Mouse (Mus musculus): Measurements from ENCODE around the gene Sergef. TPM values are rescaled to one million over a fixed set of nuclear protein-coding genes. Genes with fewer than 3 reads are reported as not detected.

The Sergef gene
- polyA plus RNA-seq, 1 experiment, result 7.5 TPM

DNA sequence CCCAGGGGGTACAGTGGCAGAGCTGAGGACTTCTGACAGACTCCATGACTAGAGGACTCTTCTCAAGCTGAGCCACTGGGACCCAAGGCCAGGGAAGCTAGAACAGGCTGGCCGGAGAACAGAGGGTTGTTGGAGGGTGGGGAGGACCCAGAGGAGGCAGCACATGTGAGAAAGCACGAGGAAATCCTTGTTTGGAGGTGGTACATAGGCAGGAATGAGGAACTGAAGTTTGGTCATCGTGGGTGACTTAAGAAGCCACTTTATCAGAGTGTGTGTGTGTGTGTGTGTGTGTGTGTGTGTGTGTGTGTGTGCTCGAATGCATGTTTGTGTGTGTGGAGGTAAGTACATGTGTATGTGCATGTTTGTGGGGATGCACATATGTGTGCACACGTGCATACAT, 108.3 kb downstream of the Sergef start:
- WGBS, result 64% methylated on average over 5 of the region's 5 CpGs
- H3K27me3 ChIP-seq (ENCODE audit: control insufficient read depth, insufficient read depth, low read length), result no peaks in the 10 kb centered on the region
- no peak for TF ChIP-seq POLR2A (IDR thresholded peaks at IDR 0.05; ENCODE audit: low read depth, low read length)
- no peak for TF ChIP-seq CTCF (IDR thresholded peaks at IDR 0.05; ENCODE audit: extremely low read depth, insufficient read length, insufficient replicate concordance, low read depth, low read length)
- no peaks in the 10 kb centered on the region for H3K36me3 ChIP-seq (ENCODE audit: control insufficient read depth, insufficient read depth, low read length)
- no peak overlapping the region for H3K27ac ChIP-seq (ENCODE audit: insufficient read depth, low read depth, low read length)
- H3K4me3 ChIP-seq (ENCODE audit: low read depth, low read length), result no peak overlapping the region
- no peaks in the 10 kb centered on the region for H3K4me1 ChIP-seq (ENCODE audit: control insufficient read depth, insufficient read depth, insufficient read length, low read length)

DNA sequence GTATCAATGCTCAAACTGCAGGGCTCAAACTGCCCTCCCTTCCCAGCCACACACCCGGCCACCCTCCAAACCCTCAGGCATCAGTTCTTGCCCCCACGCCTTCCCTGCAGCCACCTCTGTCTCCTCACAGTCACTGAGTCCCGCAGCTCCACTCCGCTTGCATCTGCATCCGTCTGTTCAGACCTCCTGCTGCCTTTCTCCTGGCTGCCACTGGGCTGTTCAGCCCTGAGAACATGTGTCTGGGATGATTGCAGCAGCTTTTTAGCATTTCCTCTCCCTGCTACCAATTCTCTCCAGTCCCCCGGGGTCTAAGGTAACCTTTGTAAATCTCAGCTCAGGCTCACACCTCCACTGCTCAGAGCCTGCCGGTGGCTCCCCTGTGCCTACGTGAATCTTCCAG, 109.7 kb downstream of the Sergef start:
- WGBS, result 78% methylated on average over 8 of the region's 8 CpGs
- Histone ChIP-seq H3K4me1 (ENCODE audit: control insufficient read depth, insufficient read depth, insufficient read length, low read length) (no peaks in the 10 kb centered on the region), H3K4me3 (ENCODE audit: low read depth, low read length) (no peak overlapping the region), H3K36me3 (ENCODE audit: control insufficient read depth, insufficient read depth, low read length) (no peaks in the 10 kb centered on the region), H3K27ac (ENCODE audit: insufficient read depth, low read depth, low read length) (no peak overlapping the region), H3K27me3 (ENCODE audit: control insufficient read depth, insufficient read depth, low read length) (no peaks in the 10 kb centered on the region)
- TF ChIP-seq CTCF (IDR thresholded peaks at IDR 0.05; ENCODE audit: extremely low read depth, insufficient read length, insufficient replicate concordance, low read depth, low read length), result no peak
- no peak for TF ChIP-seq POLR2A (IDR thresholded peaks at IDR 0.05; ENCODE audit: low read depth, low read length)

DNA sequence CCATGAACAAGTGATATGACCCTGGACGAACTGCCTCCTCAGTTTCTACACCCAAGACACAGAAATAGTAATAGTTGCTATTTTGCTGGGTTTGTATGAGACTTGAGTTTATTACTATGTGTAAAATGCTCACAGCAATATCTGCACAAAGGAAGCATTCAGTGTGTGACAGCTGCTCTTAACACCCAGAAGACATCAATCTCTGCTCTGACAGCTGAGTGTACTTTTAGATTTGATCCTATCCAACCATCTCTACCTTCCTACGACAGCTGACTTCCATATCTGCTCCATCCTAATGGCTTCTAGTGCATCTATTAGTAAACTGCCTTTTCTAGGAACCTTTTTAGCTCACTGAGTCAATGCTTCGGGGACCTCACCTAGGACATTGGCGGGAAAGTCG, 110.3 kb downstream of the Sergef start:
- 83% methylated on average over 5 of the region's 5 CpGs for WGBS
- H3K27me3 ChIP-seq (ENCODE audit: control insufficient read depth, insufficient read depth, low read length), result no peaks in the 10 kb centered on the region
- TF ChIP-seq CTCF (IDR thresholded peaks at IDR 0.05; ENCODE audit: extremely low read depth, insufficient read length, insufficient replicate concordance, low read depth, low read length), result no peak
- TF ChIP-seq POLR2A (IDR thresholded peaks at IDR 0.05; ENCODE audit: low read depth, low read length), result no peak

DNA sequence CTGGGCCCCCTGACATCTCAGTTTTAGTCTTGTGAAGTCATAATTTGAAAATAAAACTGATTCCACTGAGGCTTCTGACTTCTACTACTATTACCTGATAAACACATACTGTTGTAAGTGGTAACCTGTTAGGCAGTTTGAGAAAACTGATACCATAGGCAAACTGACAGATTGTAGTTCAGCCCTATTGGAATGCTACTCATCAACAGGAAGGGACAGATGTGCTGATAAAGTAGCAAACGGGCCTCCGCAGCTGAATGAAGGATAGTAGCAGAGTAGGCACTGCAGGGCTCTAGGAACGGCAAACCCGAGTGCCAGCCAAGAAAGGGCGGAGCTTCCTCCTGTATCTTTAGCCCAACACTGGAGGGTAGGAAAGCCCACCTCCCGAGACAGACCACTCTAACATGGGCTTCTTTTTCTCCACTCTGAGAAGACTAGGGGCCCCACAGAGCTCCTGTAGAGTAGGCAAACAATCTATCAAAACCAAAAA, 112.9 kb downstream of the Sergef start:
- no peak overlapping the region for H3K4me3 ChIP-seq (ENCODE audit: low read depth, low read length)
- no peaks in the 10 kb centered on the region for H3K27me3 ChIP-seq (ENCODE audit: control insufficient read depth, insufficient read depth, low read length)
- 41% methylated on average over 6 of the region's 6 CpGs for WGBS
- H3K4me1 ChIP-seq (ENCODE audit: control insufficient read depth, insufficient read depth, insufficient read length, low read length), result no peaks in the 10 kb centered on the region
- no peak for TF ChIP-seq CTCF (IDR thresholded peaks at IDR 0.05; ENCODE audit: extremely low read depth, insufficient read length, insufficient replicate concordance, low read depth, low read length)
- H3K36me3 ChIP-seq (ENCODE audit: control insufficient read depth, insufficient read depth, low read length), result no peaks in the 10 kb centered on the region
- no peak overlapping the region for H3K27ac ChIP-seq (ENCODE audit: insufficient read depth, low read depth, low read length)

More for the DNA sequence above, 110.3 kb downstream of the Sergef start:
- Histone ChIP-seq H3K27ac (ENCODE audit: insufficient read depth, low read depth, low read length) (no peak overlapping the region), H3K36me3 (ENCODE audit: control insufficient read depth, insufficient read depth, low read length) (no peaks in the 10 kb centered on the region), H3K4me3 (ENCODE audit: low read depth, low read length) (no peak overlapping the region), H3K4me1 (ENCODE audit: control insufficient read depth, insufficient read depth, insufficient read length, low read length) (no peaks in the 10 kb centered on the region)

DNA sequence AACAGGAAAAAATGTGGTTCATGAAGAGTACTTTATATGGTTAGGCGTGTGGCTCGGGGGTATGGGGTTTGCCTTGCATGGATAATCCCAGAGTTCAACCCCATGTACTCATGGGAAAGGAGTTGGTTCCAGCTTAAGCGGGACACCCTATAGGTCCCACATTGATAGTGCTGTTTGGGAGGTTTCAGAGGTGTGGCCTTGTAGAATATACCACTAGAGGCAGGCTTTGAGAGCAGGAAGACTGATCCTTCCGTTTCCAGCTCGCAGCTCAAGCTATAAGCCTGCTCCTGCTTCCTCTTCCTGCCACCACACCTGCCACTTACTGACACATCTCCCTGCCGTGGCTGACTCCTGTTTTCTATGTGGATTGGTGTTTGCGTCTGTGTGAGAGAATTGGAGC, 116.4 kb downstream of the Sergef start:
- Histone ChIP-seq H3K27ac (ENCODE audit: insufficient read depth, low read depth, low read length) (no peak overlapping the region), H3K4me3 (ENCODE audit: low read depth, low read length) (no peak overlapping the region), H3K36me3 (ENCODE audit: control insufficient read depth, insufficient read depth, low read length) (no peaks in the 10 kb centered on the region), H3K4me1 (ENCODE audit: control insufficient read depth, insufficient read depth, insufficient read length, low read length) (no peaks in the 10 kb centered on the region), H3K27me3 (ENCODE audit: control insufficient read depth, insufficient read depth, low read length) (no peaks in the 10 kb centered on the region)
- TF ChIP-seq CTCF (IDR thresholded peaks at IDR 0.05; ENCODE audit: extremely low read depth, insufficient read length, insufficient replicate concordance, low read depth, low read length), result no peak
- TF ChIP-seq POLR2A (IDR thresholded peaks at IDR 0.05; ENCODE audit: low read depth, low read length), result no peak
- WGBS, result 75% methylated on average over 7 of the region's 7 CpGs

DNA sequence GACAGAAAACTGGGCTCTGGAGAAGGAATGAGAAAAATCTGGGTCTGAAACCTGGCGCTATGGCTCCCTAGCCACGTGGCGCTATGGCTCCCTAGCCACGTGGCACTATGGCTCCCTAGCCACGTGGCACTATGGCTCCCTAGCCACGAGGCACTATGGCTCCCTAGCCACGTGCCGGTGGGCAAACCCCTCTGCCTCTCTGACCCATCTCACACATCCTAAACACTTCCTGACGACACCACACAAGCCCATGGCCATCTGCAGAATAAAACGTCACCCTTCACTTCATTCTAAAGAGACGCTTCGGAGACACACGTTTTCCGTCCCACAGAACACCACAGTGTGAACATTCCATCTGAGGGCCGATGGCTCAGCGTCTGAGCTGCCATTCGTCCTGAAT, 117.8 kb downstream of the Sergef start:
- H3K27me3 ChIP-seq (ENCODE audit: control insufficient read depth, insufficient read depth, low read length), result no peaks in the 10 kb centered on the region
- no peaks in the 10 kb centered on the region for H3K4me1 ChIP-seq (ENCODE audit: control insufficient read depth, insufficient read depth, insufficient read length, low read length)
- H3K27ac ChIP-seq (ENCODE audit: insufficient read depth, low read depth, low read length), result no peak overlapping the region
- no peak overlapping the region for H3K4me3 ChIP-seq (ENCODE audit: low read depth, low read length)
- 94% methylated on average over 17 of the region's 17 CpGs for WGBS
- TF ChIP-seq POLR2A (IDR thresholded peaks at IDR 0.05; ENCODE audit: low read depth, low read length), result no peak
- TF ChIP-seq CTCF (IDR thresholded peaks at IDR 0.05; ENCODE audit: extremely low read depth, insufficient read length, insufficient replicate concordance, low read depth, low read length), result no peak
- no peaks in the 10 kb centered on the region for H3K36me3 ChIP-seq (ENCODE audit: control insufficient read depth, insufficient read depth, low read length)

DNA sequence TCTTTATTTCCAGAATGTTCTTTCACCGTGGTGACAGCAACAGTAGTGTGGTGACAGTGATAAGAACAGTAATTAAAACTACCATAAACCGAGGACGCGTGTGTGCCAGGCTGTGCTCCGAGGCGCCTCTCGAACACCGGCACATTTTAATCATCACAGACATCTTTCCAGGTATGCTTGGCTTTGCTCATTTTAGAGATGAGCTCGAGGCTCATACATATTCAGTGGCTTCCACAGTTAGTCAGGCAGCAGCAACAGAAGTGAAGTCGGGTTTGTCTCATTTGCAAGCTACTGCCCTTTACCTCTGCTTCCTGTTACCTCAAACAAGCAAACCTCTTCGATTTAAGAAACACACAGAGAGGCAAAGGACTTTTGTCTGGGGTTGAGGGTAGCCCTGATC, 120.5 kb downstream of the Sergef start:
- no peak for TF ChIP-seq POLR2A (IDR thresholded peaks at IDR 0.05; ENCODE audit: low read depth, low read length)
- TF ChIP-seq CTCF (IDR thresholded peaks at IDR 0.05; ENCODE audit: extremely low read depth, insufficient read length, insufficient replicate concordance, low read depth, low read length), result no peak
- 22% methylated on average over 11 of the region's 11 CpGs for WGBS
- Histone ChIP-seq H3K27me3 (ENCODE audit: control insufficient read depth, insufficient read depth, low read length) (no peaks in the 10 kb centered on the region), H3K27ac (ENCODE audit: insufficient read depth, low read depth, low read length) (no peak overlapping the region), H3K36me3 (ENCODE audit: control insufficient read depth, insufficient read depth, low read length) (no peaks in the 10 kb centered on the region), H3K4me1 (ENCODE audit: control insufficient read depth, insufficient read depth, insufficient read length, low read length) (no peaks in the 10 kb centered on the region), H3K4me3 (ENCODE audit: low read depth, low read length) (no peak overlapping the region)

DNA sequence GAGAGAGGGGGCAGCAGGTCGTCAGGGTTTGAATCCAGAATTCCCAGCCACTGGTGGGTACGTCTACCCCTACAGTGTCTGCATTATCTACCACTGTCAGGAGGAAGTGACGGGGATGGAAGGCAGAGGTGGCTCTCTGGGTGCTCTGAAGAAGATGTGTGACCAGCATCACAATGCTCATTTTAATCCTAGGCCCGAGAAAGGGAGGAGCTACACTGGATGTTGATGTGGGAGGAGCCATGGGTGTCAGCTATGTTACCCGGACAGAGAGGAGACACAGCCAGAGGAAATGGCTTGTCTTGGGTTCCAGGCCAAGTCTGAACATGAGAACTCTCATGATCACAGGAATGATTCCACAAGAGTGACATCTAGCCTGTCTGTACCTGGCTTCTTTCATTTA, 122.4 kb downstream of the Sergef start:
- H3K4me1 ChIP-seq (ENCODE audit: control insufficient read depth, insufficient read depth, insufficient read length, low read length), result no peaks in the 10 kb centered on the region
- H3K36me3 ChIP-seq (ENCODE audit: control insufficient read depth, insufficient read depth, low read length), result no peaks in the 10 kb centered on the region
- no peak overlapping the region for H3K27ac ChIP-seq (ENCODE audit: insufficient read depth, low read depth, low read length)
- no peak for TF ChIP-seq CTCF (IDR thresholded peaks at IDR 0.05; ENCODE audit: extremely low read depth, insufficient read length, insufficient replicate concordance, low read depth, low read length)
- no peak for TF ChIP-seq POLR2A (IDR thresholded peaks at IDR 0.05; ENCODE audit: low read depth, low read length)
- no peaks in the 10 kb centered on the region for H3K27me3 ChIP-seq (ENCODE audit: control insufficient read depth, insufficient read depth, low read length)
- no peak overlapping the region for H3K4me3 ChIP-seq (ENCODE audit: low read depth, low read length)
- 71% methylated on average over 5 of the region's 5 CpGs for WGBS

All from small intestine, adult 2 months (tissue).